Mouse (Mus musculus) ovary, adult 2 months (tissue): ENCODE measurements around the gene Gm10309. TPM values are rescaled to one million over a fixed set of nuclear protein-coding genes. Genes with fewer than 3 reads are reported as not detected.

Experiments used
- polyA plus RNA-seq: library from polyadenylated mRNA; depleted of rRNA; stranded (reverse); fragments of >200 nt; gene quantifications from 2 replicates; pipeline ENCODE4 v1.2.3, GENCODE M21; 2012; rRNA removed

Gm10309 gene
- 0.13 TPM in 1 of 2 replicates, not detected in the other for polyA plus RNA-seq

GRCm38 (mm10) chr17:86505183-86505631, at the start of gene Gm10309:
Gene Gm10309 (minus strand): TSS chr17:86505232.

Other genes starting within 250 kb of the Gm10309 start
- 66.6 and 66.9 TPM in 2 replicates for gene Epas1, start 248.5 kb upstream of the Gm10309 start, polyA plus RNA-seq